Mouse (Mus musculus): ENCODE measurements around the gene Atxn1l.
A peak's percentile ranks its signal among the peaks of the same experiment; 100 is the strongest.
"Not testable (repeated sequence)": the region's sequence is repeated elsewhere in the genome, so short reads cannot be mapped to it uniquely, and the experiment has no call there.

The Atxn1l gene

DNA sequence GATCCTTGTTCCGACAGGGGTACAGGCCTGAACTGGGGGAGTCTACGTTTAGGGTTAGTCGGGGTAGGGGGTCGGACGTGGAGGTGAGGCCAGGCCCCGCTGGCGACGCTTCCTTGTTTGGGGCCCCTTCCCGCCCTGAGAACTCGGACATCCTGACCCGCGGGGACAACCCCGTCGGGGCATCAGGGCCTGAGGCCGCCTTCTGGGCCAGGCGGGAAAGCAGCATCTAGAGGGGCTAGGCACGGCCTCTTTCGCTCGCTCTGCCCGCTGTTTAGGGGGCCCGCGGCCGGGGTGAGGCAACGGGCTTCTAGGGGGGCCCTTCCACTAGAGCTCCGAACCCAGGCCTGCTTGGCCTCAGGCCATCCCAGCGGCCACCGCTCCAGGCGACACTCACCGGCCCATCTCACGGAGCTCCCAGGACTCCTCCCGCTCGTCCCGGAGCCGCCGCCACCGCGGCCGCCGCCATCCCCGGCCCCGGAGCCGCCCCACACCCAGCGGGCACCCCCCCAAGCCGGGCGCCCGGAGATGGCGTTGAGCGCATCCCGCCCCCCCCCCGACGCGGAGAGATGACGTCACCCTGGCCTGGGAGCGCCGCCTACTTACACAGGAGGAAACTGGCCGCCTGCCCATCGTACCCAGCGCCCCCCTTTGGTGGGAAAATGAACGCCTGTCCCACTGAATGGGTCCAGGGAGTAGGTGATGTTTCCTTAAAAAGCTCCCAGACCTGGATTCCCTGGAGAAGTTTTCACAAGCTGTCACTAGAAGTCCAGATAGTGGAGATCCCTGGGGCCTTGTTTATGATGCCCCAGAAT is at the start of gene Atxn1l:
Gene Atxn1l, minus strand, starts transcription at position 503 of the 812 bp plus-strand sequence.
- DNase-seq (ENCODE audit: low spot score) = peak; percentile 83

GRCm38 (mm10) chr8:109780548-109780947 is 43.0 kb upstream of the Atxn1l start:
- no peak for DNase-seq (ENCODE audit: low spot score)

DNA sequence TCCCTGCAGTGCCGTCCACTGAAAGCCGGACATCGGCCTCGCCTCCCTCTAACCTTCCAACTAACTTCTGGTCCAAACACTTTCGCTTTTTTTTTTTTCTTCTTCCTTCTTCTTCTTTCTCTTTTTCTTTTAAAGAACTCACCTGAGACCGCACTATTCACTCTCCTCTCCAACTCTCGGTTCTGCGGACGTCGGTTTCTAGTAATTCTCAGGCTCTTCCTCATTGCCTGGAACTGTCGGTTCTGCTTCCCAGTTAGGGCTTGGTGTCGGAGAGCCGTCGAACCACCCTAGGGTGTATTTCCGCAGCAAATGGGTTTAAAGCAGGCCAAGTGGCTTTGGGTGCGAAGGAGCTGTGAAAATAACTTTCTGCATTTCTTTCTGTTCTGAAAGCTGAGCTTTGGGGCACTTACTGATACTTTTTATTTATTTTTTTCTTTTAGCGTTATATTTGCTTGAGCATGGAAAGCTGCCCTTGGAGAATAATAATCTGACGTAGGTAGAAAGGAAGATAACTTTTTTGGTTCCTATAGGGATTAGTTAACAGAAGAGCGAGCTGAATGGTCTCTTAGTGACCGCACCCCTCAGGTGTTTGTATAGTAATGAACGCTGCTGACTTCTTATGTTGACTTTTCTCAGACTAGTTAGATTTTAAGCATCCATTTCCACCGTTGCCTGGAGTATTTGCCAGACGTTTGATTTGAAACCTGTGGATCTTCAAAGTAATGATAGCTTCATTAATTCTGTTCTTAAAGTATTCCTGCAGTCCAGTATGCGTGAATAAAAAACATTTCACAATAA is 42.1 kb upstream of the Atxn1l start:
- no peak for DNase-seq (ENCODE audit: low spot score)

- DNase-seq (ENCODE audit: low spot score) = no peak
Measured at GRCm38 (mm10) chr8:109778993-109779421, 41.5 kb upstream of the Atxn1l start.

- peak; percentile 97 for DNase-seq (ENCODE audit: low spot score)
Measured at GRCm38 (mm10) chr8:109778280-109778977, 40.9 kb upstream of the Atxn1l start, which contains the start of gene Ap1g1. Gene Ap1g1, plus strand, starts transcription at chr8:109778554.

GRCm38 (mm10) chr8:109777851-109778250 is 40.3 kb upstream of the Atxn1l start:
- no peak for DNase-seq (ENCODE audit: low spot score)

GRCm38 (mm10) chr8:109773154-109773553 is 35.6 kb upstream of the Atxn1l start:
- no peak for DNase-seq (ENCODE audit: low spot score)

DNA sequence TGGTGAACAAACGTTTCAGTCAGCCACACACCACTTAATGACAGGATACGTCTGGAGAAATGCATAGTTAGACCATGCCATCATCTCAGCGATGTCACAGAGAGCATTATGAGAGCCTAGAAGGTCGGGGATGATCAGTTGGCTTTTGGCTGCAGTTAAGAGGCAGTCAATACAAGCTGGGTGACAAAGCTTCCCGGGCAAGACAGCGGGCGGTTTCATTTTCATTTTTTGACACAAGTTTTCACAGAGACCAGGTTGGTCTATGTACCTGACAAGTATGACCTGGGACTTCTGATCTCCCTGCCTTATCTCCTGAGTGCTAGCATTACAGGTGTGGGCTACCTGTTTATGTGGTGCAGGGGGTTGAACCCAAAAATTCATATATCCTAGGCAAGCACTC is 28.5 kb upstream of the Atxn1l start:
- no peak for DNase-seq (ENCODE audit: low spot score)

DNA sequence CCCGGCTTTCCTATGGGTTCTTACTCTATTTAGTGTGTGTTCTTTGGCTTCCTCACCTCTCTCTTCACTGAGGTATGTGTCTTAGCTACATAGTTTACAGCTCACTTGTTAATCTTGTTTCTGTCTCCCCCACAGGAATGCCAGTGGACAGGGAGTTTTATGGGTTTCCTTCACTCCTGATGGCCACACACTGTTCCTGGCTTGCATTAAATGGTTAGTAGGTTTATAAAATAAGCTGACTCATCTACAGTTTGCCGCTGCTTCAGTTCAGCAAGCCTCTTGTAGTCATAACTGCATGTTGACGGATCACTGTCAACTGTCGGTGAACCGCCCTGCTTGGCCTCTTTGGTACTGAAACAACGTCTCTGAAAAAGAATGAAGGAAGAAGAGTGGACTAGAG is 26.5 kb upstream of the Atxn1l start:
- no peak for DNase-seq (ENCODE audit: low spot score)

- DNase-seq (ENCODE audit: low spot score) = no peak
Measured at GRCm38 (mm10) chr8:109760221-109760620, 22.7 kb upstream of the Atxn1l start.

DNA sequence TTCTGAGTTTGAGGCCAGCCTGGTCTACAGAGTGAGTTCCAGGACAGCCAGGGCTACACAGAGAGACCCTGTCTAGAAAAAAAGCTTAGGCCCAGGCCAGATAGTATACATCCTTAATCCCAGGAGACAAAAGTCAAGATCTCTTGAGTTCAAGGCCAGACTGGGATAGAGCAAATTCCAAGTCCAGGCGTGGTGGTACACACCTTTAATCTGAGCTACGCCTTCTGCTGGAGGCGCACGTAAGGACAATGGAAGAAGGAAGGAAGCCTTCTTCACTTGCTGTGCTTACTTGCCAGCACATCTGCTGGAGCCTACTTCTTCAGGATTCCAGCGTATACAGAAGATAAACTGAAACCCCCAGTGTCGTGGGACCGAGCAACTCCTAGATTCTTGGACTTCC is 21.9 kb upstream of the Atxn1l start:
- DNase-seq (ENCODE audit: low spot score) = no peak

GRCm38 (mm10) chr8:109756849-109757248 is 19.3 kb upstream of the Atxn1l start:
- DNase-seq (ENCODE audit: low spot score) = peak; percentile 44

GRCm38 (mm10) chr8:109755554-109755953 is 18.0 kb upstream of the Atxn1l start:
- DNase-seq (ENCODE audit: low spot score) = not testable (repeated sequence)

DNA sequence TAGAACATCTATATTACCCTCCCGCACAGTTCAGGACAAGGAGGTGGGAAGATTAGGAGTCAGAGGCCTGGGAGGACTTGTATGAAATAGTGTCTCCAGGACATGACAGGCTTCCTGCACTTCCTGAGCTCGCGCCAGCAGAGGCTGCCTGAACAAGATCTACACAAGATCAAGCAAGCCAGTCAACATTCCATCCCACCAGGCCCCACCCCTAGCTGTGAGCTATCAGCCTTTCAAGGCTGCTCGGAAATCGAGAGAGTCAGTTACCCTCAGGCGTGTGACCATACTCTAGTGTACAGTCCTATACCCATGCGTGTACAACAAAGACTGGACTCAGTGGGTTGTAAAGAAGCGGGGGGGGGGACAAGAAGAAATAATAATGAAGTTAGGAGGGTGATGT is 17.2 kb upstream of the Atxn1l start:
- no peak for DNase-seq (ENCODE audit: low spot score)

DNA sequence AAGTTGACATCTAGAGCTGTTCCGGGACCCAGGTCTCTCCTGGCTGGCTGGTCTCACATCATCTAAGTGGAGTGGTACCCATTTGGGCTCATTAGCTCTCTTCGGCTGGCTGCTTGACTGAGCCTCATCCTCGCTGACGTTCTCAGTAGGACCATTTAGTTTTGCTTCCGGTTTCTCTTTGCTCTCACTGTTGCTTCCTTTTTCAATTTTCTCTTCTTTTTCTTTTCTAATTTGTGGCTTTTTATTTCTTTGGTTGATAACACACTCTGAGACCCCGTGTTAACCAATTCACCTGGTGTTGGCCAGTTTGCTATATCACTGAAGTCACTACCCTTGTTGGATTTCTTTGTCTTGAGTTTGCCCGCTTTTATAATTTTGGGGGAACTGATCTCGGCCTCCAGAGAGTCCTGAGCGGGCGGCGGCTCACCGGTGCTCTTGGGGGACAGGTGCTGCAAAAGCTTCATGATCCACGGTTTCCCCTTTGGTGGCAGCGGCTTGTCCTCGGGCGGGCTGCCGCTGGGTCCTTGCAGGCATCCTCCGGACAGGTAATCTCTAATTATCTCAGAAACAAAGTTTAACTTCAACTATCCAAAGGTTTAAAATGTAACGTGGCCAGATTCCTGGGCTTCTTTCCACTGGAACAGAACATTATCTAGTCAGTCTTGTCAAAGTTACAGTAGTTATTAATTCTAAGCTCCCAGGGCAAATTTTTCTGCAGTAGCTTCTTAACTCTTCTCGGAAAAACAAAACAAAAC is 14.4 kb upstream of the Atxn1l start:
- no peak for DNase-seq (ENCODE audit: low spot score)

DNA sequence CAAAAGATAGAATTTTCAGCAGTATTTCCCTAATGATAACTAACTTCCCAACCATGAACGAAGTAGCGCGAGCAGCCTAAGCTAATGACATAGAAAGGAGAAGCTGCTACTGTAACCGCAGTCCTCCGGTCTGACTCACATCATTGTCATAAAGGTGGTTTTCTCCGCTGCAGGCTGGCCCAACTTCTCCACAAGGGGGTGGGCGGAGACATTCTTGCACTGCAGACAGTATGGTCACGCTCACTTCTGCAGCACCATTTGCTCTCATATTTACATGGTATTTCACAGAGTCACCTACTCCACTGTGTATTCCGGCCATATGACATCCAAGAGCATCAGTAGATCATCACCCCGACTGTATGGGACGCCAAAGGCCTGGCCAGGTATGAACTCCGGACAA is 13.2 kb upstream of the Atxn1l start:
- DNase-seq (ENCODE audit: low spot score) = peak; percentile 64

DNA sequence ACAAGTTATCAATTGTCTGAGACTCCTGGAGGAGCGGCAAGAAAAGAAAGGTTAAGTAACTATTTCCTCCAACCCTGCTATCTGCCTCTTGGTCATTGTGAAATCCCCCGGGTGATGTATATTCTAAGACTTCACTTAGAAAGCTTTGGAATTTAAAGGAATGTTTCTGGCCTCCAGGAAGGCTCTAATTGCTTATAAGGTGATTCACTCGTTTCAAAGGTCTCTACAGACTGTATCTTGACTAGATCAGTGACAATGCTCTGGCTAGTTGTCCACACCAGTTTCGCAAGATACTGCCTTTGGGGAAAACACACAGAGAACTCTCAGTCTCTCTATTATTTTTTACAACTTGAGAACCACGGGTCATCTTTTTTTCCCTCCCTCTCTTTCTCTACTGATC is 12.7 kb upstream of the Atxn1l start:
- DNase-seq (ENCODE audit: low spot score) = no peak

DNA sequence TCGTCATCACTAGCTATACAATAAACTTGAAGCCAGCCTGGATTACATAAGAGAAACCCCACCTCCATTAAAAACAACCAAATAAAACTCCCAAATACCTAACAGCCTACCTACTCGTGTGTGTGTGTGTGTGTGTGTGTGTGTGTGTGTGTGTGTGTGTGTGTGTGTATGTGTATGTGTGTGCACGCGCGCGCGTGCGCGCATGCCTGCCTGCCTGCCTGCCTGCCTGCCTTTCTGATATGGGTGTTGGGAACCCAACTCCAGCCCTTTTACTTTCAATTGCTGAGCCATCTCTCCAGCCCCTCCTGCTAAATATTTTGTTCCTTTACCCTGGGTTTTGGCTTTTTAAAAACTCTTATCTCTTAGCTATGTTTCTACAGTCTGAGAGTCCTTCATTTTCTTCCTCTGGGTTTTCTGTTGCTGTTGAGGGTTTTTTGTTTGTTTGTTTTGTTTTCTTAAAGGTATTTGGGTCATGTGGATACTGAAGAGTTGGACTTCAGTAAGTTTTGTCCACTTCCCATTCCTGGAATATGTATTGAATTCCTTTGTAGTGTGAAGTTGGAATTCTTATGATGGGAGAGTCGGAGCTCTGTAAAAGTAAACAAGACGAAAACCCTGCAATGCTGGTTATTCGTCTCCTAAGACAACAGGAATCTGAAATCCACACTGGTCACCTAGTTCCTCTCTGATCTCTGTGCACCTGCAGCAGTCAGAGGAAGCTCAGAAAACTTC is 10.1 kb upstream of the Atxn1l start:
- DNase-seq (ENCODE audit: low spot score) = no peak

DNA sequence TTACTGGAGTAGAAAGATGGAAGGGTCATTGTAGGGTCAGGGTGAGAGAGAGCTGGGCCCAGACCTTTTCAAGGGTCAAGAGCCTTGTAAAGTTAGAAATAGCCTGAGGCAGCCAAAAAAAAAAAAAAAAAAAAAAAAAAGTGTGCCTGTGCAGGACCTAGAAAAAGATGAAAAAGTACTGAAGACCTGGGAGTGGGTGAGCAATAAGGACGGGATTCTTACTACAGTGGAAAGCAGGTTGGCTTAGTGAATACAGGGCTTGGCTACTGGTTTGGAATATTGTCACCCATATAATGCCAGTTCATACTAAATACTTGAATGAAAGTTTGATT is 476 bp upstream of the Atxn1l start:
- DNase-seq (ENCODE audit: low spot score) = no peak

DNA sequence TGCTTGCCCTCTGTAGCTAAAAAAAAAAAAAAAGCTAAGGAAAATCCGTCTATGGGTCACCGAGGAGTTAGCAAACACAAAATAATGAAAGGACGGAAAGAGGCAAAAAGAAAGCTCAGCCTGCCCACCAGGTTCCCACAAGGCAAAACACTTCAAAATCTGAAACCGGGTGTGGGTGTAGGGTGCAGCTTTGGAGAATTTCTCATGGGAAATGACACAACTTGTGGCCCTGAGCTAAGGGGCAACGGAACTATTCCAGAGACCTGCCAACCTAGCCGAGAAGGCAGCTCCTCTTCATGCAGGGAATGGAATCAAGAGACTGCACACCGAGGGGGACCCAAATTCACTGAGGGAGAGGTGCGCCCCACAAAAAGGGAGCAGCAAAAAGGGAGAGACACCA is 720 bp downstream of the Atxn1l start:
- no peak for DNase-seq (ENCODE audit: low spot score)

DNA sequence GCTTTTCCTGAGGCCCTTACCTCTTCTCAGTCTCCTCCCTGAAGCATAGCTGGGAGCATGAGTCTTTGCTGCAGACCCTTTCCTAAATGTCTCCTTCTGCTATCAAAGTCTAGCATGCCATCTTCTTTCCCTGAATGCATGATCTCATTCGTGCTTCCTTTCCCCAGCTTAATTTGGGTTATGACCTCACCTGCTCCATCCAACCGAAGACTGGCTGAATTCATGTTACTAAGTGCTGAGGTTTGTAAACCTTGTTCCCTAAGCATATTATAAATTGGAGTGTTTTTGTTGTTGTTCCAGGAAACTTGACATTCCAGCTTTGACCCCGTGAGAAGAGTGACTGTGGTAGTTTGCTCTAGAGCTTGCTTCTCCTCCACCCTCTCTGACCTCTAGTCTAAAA is 3.5 kb downstream of the Atxn1l start:
- no peak for DNase-seq (ENCODE audit: low spot score)

Data from lung, postnatal 25 days (tissue).